Mouse (Mus musculus): ENCODE data around the gene Sypl.
"Not testable (repeated sequence)": the region's sequence is repeated elsewhere in the genome, so short reads cannot be mapped to it uniquely, and the experiment has no call there.

The Sypl gene

DNA sequence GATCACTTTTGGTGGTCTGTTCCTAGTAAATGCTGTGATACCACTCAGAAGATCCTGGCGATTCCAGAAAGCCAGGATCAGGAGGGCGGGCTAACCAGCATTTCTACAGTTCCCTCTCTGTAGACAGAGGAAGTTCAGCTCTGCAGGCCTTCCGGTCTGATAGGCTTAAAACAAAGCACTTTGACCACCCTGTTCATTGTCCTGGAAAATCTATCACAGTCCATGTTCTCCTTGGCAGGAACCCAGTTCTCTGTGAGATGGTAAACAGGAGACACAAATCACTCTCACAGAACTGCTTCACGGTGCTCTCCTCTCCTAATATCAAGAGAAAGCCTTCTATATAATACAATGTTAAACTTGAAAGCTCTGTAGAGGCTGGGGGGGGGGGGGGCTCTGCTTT, 10.3 kb upstream of the Sypl start:
- no peak for DNase-seq (ENCODE audit: extremely low spot score, low spot score)

DNA sequence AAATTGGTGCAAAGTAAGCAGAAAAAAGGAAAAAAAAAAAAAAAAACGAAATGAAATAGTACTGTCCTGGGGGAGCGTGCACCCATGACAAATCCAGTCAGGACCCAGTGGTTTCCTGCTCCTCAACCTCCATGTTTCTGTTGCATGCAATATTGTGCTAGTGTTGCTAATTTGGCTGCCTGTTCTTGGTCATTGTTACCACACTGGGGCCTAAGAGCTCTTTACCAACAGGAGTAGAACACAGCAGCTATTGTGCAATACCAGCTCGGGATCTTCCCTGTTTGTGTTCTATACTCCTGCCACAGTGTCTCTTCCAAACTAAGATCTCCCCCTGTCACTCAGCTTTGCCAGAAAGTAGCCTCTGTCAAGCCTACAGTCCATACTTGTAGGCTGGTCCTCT, 9.7 kb upstream of the Sypl start:
- no peak for DNase-seq (ENCODE audit: extremely low spot score, low spot score)

DNA sequence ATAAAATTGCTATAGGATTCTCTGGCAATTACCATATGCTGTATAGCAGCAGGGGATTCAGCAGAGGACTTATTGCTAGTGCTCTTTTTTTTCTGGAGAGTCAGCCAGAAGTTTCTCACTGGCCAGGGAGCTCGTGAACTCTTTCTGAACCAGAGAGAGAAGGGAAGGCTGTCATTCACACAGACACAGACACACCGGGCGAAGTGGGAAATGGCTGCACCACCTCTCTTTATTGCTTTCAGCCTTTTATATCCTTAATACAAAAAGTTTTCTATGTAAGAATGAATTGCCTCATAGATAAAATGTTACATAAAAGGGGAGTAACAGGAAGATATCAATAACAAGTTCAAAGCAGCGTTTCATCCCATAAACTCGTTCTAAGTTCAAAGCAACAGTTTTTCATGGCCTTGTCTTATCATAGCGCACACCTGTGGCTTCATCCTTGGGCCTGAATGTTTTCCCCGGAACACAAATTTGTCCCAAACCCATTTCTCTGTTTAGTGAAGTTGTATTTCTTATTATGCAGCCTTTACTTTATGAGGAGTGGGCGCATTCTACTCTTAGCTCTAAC, 8.7 kb upstream of the Sypl start:
- no peak for DNase-seq (ENCODE audit: extremely low spot score, low spot score)

DNA sequence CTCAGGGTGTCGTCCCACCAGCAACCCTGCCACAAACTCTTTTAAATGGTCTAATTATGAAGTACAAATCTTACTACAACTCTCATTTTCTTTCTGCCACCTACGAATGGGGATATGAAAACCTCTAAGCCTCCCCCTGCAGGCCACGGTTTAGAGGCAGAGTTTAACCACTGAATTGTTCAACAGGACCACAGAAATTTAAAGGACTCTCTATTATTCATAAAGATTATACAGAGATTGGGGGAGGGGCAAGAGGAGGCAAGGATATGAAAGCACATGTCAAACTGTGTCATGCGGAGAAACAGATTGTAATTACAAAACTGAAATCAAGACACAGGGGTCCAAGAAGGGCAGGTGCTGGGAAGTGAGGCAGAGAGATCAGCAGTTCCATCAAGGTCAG, 7.3 kb upstream of the Sypl start:
- no peak for DNase-seq (ENCODE audit: extremely low spot score, low spot score)

DNA sequence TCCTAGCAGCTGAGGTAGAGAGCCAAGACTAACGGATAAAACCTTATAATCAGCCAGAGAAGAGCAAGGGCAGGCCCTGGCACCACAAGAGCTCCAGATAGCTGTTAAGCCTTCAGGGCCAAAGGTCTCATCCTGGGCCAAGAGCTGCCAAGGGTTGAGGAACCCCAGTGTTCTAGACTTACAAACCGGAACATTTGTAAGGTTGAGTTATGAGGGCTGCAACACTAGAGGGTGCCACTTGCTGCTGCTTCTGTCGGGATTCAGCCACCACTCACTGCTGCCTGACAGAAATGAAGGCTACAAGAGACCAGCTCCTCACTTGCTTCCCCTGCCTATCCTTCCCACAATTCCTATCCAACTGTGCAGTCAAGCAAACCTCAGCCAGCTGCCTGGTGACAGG, 1.3 kb upstream of the Sypl start:
- DNase-seq (ENCODE audit: extremely low spot score, low spot score): no peak

DNA sequence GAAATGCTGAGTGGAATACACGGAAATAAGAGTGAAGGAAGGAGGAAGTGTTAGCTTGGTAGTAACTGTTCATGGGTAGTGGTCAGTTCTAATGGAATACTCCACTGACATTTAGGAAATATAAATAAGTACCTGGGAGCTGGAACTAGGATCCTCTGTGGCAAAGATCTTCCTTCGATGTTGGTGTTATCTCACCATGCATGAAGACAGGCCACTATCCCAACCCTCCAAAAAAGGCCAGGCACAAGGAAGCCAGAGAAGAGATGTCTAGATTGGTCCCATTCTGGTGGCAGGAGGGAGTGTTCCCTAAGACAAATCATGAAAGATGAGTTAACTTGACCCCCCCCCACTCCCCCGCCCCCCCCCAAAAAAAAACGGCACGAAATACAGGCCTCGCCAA, 625 bp upstream of the Sypl start:
- DNase-seq (ENCODE audit: extremely low spot score, low spot score): no peak

DNA sequence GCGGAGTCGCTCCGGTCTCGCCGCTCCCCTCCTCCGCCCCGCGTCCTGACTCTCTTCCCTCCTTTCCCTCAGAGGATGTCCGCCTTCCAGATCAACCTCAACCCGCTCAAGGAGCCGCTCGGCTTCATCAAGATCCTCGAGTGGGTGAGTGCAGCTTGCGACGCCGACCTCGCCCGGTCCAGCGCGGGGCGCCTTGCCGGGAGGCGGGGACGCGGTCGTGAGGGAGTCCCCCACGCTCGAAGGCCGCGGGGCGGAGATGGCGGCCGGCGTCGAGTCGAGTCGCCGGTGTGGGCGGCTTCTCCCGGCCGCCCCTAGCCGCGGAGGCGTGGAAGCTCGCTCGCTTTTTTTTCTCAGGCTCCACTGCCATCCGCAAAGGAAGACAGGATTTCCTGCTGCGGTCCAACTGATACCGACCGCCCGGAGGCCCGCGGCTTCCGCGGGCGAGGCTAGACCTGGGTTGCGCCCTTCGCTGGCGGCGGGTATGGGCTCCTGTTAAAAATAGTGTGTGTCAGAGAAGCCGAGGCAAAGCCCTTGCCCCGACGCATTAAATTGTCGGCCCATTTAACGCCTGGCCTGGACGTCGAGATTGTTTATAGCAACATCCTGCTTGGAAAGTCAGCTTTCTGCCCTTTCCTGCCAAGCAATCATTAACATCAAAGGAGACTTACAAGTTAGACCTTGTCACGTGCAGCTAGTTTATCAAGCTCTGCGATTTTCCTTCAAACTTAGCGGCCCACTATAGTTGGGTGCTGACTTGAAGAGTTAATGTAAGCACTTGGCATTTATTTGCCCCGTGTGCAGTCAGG, 728 bp downstream of the Sypl start:
- DNase-seq (ENCODE audit: extremely low spot score, low spot score): no peak

DNA sequence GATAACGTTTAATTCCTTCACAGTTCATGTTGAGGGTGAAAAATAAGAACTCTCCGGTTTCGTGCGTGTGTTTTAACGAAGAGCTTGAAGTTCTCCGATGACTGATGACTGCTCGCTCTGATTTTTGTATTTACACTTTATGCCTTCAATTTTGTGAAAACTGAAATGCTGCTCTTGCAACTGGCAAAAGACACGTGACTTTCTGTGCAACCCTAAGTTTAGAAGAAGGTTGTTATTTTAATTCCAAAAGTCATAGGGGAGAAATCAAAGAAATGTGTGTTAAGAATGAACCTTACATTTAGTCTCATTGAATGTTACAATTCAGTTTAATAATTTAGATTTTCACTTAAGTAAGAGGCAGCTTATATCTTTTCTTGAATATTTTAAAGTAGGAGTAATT, 1.3 kb downstream of the Sypl start:
- DNase-seq (ENCODE audit: extremely low spot score, low spot score): no peak

DNA sequence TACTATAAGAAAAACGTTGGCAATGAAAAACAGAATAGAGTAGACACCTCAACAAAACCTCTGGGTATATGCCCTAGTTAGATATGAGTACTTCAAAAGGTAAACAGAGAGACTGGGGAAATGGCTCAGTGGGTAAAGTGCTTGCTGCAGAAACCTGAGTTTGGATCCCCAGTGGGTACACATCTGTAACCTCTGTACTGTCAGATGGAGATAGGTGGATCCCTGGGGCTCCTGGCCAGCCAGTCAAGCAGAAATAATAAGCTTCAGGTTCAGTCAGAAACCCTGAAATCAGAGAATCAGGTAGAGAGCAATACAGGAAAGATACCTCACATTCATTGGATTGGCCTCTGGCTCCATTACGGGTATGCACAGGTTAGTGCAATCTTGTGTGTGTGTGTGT, 3.5 kb downstream of the Sypl start:
- no peak for DNase-seq (ENCODE audit: extremely low spot score, low spot score)

DNA sequence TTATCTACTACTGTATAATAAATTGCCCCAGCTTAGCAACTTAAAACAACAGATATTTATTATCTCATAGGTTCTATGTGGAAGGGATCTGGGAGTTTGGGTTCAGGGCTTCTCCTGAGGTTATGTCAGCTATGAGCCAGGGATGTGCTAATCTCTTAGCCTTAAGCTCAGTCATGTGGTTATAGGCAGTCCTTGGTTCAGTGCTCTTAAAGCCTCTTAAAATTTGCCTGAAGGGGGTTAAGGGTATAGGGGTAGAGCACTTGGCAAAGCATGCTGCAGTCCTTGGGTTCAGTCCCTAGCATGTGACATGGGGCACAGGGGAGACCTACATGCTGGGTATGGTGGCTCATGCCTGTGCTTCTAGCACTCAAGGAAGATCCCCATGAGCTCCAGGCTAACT, 8.4 kb downstream of the Sypl start:
- DNase-seq (ENCODE audit: extremely low spot score, low spot score): no peak

DNA sequence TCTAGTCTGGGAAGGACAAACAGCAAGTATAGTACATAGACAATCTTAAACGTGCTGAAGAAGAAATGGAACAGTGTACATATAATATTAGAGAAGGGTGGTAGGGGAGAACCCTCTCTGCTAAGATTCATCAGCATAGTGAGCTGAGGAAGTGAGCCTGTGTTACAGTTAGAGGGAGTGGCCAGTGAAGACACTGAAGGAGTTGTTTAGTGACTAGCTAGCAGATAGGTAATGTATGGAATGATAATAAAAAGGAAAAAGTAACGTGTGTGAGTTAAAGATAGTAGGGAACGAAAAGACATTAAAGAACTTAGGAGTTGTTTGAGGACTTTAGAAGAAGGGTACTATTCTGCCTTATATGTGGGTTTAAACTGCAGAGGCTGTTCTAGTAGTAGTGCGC, 10.2 kb downstream of the Sypl start:
- no peak for DNase-seq (ENCODE audit: extremely low spot score, low spot score)

DNA sequence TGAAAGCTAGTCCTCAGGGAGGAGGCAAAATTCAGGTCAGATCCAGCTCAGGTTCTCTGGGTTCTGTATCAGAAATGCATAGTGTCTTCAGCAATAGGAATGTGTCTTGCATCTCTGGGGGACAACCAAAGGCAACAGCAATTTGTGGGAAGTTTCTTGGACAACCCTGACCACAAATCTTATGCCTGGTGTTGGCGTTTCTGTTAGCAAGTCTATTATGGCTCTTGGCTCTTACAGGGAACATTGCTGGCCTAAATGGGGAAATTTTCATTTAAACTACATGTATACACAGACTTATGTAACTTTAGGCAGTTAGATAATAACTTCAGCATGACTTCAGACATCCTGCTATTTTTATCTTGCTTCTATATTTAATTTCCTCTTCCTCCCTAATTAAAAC, 18.6 kb downstream of the Sypl start:
- no peak for DNase-seq (ENCODE audit: extremely low spot score, low spot score)

DNA sequence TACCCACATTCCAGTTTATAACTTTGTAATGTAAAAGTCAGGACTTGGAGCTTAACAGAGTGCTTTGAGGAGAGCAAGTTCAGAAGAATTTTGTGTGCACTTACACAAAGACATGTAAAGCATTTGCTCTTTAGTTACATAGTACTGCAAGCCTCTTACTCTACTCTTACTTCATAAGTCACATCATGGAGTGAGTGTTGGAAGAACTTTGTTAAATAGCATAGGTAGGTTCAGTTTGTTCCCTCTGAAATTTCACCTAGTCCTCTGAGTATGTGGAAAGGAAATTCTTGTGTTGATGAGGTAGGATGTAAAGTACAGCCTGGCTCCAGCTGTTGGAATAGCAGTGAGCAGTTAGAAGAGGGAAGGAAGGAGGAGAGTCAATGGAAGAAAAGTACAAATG, 21.2 kb downstream of the Sypl start:
- no peak for DNase-seq (ENCODE audit: extremely low spot score, low spot score)

DNA sequence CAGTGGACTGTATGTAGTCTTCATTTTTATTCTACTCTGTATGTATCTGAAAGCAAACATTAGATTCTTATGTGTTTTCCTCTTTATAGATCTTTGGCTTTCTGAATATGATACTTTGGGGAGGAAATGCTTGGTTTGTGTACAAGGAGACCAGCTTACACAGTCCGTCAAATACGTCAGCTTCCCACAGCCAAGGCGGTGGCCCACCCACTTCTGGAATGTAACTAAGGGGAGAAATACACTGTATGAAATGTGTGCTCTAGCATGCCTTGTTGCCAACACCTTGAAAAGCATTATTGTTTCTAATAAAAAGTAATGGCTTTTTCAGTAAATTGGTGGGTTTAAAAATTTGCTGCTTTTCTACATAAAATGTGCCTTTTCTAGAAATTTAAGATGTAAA, 21.8 kb downstream of the Sypl start:
- no peak for DNase-seq (ENCODE audit: extremely low spot score, low spot score)

DNA sequence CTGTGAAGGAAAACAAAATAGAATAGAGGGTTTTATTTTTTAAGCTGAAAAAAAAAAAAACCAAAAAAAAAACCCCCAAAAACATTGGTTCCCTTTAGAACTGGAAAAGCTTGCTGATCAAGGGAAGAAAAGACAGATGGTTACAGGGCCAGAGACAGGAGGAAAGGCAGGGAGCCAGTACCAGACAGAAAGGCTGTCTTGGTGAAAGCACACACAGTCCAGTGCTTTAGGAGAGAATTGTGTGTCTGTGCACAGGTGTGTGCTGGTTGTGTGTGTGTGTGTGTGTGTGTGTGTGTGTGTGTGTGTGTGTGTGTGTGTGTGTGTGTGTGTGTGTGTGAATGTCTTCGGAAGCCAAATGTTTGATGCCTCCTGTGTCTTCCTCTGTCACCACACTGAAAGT, 28.9 kb downstream of the Sypl start:
- no peak for DNase-seq (ENCODE audit: extremely low spot score, low spot score)

DNA sequence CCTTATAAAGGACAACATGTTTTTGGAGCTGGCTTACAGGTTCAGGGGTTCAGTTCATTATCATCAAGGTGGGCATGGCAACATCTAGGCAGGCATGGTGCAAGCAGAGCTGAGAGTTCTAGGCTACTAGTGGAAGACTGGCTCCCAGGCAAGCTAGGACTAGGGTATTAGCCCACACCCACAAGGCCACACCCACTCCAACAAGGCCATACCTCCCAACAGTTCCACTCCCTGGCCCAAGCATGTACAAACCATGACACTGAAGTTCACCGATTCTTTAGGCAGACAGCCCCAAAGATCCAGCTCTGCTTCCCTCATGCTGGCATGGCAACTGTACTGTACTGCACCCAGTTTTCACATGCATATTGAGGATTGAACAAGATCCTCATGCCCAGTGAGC, 29.4 kb downstream of the Sypl start:
- no peak for DNase-seq (ENCODE audit: extremely low spot score, low spot score)

DNA sequence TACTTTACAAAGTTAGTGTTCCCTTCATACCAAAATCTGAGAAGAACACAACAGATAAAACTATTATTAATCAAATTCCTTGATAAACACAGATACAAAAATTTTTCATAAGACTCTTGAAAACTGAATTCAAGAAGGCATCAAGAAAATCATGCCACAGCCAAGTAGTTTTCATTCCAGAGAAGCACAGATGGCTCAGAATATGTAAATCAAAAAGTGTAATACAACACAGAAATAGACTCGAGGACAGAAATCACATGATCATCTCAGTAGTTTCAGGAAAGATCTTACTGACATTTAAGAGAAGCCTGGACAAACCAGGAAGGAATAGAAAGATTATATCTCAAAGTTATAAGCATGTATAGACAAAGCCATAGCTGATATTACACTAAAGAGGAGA, 32.6 kb downstream of the Sypl start:
- DNase-seq (ENCODE audit: extremely low spot score, low spot score): no peak

DNA sequence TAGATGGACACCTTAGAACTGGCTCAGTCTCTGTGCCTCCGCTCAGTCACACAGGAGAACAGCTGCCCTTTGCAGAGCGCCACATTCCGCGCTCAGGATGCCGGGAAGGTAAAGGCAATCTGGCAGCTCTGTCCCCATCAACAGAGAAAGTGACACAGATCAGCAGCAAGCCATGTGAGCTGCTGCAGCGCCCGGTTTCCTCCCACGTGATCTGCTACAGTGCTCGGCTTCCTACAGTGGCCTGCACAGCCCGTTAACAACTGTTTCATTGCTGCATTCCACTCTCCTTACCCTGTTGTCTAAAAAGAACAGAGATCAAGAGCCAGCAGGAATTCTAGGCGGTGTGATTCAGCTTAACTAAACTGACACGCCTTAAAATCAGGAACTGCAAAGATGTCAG, 36.0 kb downstream of the Sypl start:
- no peak for DNase-seq (ENCODE audit: extremely low spot score, low spot score)

DNA sequence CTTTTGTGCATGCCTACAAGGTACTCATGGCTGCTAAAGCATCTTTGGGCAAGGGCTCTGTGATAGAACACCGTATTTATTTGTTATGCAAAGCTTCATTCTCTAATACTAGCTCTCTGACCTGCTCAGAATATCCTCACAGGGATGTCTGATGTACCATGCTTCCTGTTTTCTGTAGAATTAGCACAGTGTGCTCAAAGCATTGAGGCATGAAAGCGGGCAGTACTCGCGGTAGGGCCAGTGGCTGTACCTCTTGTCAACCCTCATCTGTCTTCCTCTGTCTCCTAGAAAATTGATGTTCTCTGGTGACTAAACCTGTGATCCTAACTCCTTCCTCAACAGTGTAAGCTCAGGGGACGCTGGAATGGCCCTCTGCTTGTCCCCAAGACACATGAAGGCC, 40.4 kb downstream of the Sypl start:
- no peak for DNase-seq (ENCODE audit: extremely low spot score, low spot score)

DNA sequence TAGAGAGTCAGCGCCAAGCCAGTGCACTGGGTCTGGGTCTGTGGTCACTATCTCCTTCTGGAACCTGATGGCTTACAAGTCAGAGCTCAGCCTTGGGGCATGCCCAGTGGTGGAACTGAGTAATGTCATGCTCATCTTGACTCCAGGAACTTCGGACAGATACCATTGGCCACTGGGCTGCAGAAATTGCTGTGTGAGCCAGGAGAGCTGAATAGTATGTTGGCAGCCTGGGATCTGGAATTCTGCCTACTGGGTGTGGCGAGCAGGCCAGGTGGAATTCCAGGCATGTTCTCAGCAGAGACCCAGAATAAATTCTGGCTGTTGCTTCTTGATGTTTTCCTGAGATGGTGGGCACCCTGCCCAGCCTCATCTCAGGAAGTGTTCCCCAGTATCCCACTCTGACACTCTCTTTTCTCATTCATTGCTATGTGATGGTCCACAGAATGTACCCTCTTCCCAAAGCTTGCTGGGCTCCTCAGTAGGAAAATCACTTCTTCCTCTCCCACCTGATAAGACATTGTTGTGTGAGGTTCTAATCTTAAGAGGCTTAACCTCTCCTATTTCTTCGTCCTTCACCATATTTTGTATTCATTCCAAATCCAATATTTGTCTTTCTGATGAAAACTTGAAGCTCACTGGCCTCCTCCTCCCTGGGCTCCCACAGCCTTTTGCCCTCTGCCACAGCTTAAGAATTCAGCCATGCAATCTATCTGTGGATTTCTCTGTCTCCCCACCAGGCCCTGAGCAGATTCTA, 41.6 kb downstream of the Sypl start:
- no peak for DNase-seq (ENCODE audit: extremely low spot score, low spot score)

DNA sequence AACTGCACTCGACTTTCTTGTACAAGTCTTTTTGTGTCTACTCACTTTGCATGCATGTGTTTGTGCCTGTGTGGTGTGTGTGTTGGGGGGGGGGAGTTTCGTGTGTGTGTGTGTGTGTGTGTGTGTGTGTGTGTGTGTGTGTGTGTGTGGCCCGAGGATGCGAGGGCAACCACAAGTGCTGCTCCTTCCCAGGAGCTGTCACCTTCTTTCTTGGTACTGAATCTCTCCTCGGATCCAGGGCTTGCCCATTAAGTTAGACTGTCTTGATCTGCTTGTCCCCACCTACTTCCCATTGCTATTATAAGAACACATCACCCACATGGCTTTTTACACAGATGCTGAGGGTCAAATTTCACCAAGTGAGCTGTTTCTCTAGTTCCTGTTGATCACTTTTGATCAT, 45.1 kb downstream of the Sypl start:
- no peak for DNase-seq (ENCODE audit: extremely low spot score, low spot score)

DNA sequence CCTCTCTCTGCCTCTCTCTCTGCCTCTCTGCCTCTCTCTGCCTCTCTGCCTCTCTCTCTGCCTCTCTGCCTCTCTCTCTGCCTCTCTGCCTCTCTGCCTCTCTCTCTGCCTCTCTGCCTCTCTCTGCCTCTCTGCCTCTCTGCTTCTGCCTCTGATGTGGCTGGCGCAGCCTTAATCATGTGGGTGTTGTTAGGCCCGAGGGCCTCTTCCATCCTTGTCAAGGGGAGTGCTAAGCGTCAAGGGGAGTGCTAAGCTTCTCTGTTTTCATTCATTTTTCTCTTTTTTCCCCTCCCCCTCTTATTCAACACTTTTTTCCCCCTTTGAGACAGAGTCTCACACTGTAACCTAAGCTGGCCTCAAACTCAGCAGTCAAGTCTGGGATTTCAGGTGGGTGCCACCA, 46.1 kb downstream of the Sypl start:
- DNase-seq (ENCODE audit: extremely low spot score, low spot score): not testable (repeated sequence)

DNA sequence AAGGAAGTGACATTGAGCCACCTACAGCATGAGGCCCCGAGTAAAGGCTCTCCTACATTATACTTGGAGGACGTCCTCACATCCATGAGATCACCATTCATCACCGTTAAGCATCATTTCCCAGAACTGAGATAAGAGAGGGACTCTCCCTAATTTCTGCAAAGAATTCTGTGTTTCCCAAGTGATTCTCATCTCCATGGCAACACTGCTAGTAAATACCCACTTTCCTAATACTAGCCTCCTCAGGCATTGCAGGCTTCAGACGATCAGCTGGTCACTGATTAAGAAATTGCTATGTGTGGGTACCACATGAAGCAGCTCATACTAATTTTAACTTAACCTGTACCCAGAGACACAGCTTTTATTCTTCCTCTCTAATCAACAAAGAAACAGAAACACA, 46.7 kb downstream of the Sypl start:
- DNase-seq (ENCODE audit: extremely low spot score, low spot score): no peak

Data from neural tube, embryonic 10.5 days (tissue).